ENCODE assay signal across 17 mouse cellular contexts in the genomic region with DNA sequence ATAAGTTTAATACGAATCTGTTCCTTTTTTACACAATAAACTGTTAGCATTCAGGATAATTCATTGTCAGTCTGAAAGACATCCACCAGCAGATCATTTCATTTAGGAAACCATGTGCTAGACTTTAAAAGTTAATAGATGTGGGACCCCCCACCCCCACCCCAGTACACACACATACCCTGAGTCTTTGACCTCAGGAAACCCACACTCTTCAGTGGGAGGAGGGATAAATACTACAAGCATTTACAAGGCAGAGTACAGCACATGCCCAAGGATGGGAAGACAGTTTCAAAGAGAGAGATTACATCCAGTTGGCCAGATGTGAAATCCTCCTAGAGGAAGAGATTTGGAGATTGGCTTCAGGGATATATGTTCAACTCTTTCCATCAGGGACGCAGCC.
"Had no signal": no experiment of that assay in that cellular context is flagged by ENCODE, and none has a peak within 500 bp of the region (broad histone marks: within the 10 kb centered on the region; RNA-seq: fewer than 3 reads in every experiment).

No protein-coding gene starts in this region.

- H3K4me1 ChIP-seq: lung, embryonic 15.5 days; megakaryocyte, embryonic 14.5 days; midbrain, embryonic 15.5 days; stomach, embryonic 15.5 days had no signal

- H3K4me3 ChIP-seq: lung, embryonic 15.5 days; megakaryocyte, embryonic 14.5 days; midbrain, embryonic 13.5 days; midbrain, embryonic 15.5 days; neural tube, embryonic 12.5 days; stomach, embryonic 15.5 days had no signal

- H3K9ac ChIP-seq: liver, postnatal 0 days; lung, embryonic 15.5 days; midbrain, embryonic 13.5 days; midbrain, embryonic 15.5 days; neural tube, embryonic 12.5 days; stomach, embryonic 15.5 days had no signal

- ATAC-seq: liver, postnatal 0 days; lung, postnatal 0 days; midbrain, embryonic 13.5 days; midbrain, embryonic 15.5 days had no signal

- H3K9me3 ChIP-seq: lung, embryonic 15.5 days; midbrain, embryonic 13.5 days; midbrain, embryonic 15.5 days; neural tube, embryonic 12.5 days; stomach, embryonic 15.5 days had no signal

- H3K36me3 ChIP-seq: lung, embryonic 15.5 days; midbrain, embryonic 13.5 days; midbrain, embryonic 15.5 days; neural tube, embryonic 12.5 days; stomach, embryonic 15.5 days had no signal

- H3K4me2 ChIP-seq: lung, embryonic 15.5 days; midbrain, embryonic 11.5 days; midbrain, embryonic 13.5 days; midbrain, embryonic 15.5 days; neural tube, embryonic 12.5 days; stomach, embryonic 15.5 days had no signal

- H3K27me3 ChIP-seq: lung, embryonic 15.5 days; megakaryocyte, embryonic 14.5 days; midbrain, embryonic 13.5 days; midbrain, embryonic 15.5 days; neural tube, embryonic 12.5 days; stomach, embryonic 15.5 days had no signal

- H3K27ac ChIP-seq: lung, embryonic 15.5 days; macrophage; midbrain, embryonic 13.5 days; midbrain, embryonic 15.5 days; neural tube, embryonic 12.5 days; stomach, embryonic 15.5 days; stomach, postnatal 0 days had no signal

- DNase-seq: liver, postnatal 0 days; lung, adult 2 months; lung, postnatal 14 days; lung, postnatal 36 days; right cerebral cortex, postnatal 14 days; thymus, adult 2 months; thymus, postnatal 36 days had no signal
